Mouse (Mus musculus) embryonic facial prominence, embryonic 12.5 days (tissue): ENCODE data around the gene Slc38a6. TPM values are rescaled to one million over a fixed set of nuclear protein-coding genes. Genes with fewer than 3 reads are reported as not detected.
A peak's percentile ranks its signal among the peaks of the same experiment; 100 is the strongest.

Experiments used
- ATAC-seq: fragments of 200-750 bp; cut with Nextera tagmentation; 2 replicates; pipeline ENCODE4 v1.8.0; 2017; ENCODE audit not compliant: insufficient number of reproducible peaks, insufficient read depth, low FRiP score, low TSS enrichment
- H3K27ac ChIP-seq: fragments of 300-500 bp; sonication (generic); 2 replicates; pipeline ENCODE4 v1.5.1; 2016; ENCODE audit warnings: mild to moderate bottlenecking
- H3K27me3 ChIP-seq: fragments of 300-500 bp; sonication (generic); 2 replicates; pipeline ENCODE4 v1.6.1; 2016; ENCODE audit warnings: mild to moderate bottlenecking, moderate library complexity
- H3K36me3 ChIP-seq: fragments of 300-500 bp; sonication (generic); 2 replicates; pipeline ENCODE4 v1.6.1; 2016; ENCODE audit warnings: mild to moderate bottlenecking
- H3K4me1 ChIP-seq: fragments of 300-500 bp; sonication (generic); 2 replicates; pipeline ENCODE4 v1.6.1; 2016
- H3K4me2 ChIP-seq: fragments of 300-500 bp; sonication (generic); replicated peaks from 2 replicates; pipeline ENCODE4 v1.6.1; 2016; ENCODE audit warnings: mild to moderate bottlenecking, moderate library complexity
- H3K4me3 ChIP-seq: fragments of 300-500 bp; sonication (generic); 2 replicates; pipeline ENCODE4 v1.5.1; 2016; ENCODE audit warnings: mild to moderate bottlenecking
- H3K9ac ChIP-seq: fragments of 300-500 bp; sonication (generic); 2 replicates; pipeline ENCODE4 v1.6.1; 2016; ENCODE audit warnings: mild to moderate bottlenecking, moderate library complexity
- H3K9me3 ChIP-seq: fragments of 300-500 bp; sonication (generic); 2 replicates; pipeline ENCODE4 v1.6.1; 2016; ENCODE audit warnings: mild to moderate bottlenecking, moderate library complexity
- WGBS: fragments of 180-500 bp; shearing (Covaris S2); methylation state at CpG from one replicate; pipeline ENCODE4 v1.1.7; 2016; 5-methylcytosine and 5-hydroxymethylcytosine counted together
- polyA plus RNA-seq: library from polyadenylated mRNA; unstranded; fragments of >200 nt; fragmentation: Nextera tagmentation; extraction: Ambion mirVana; gene quantifications from 2 replicates; pipeline ENCODE4 v1.2.1, GENCODE M21; 2016

Gene Slc38a6
- 15.0 and 17.2 TPM in 2 replicates for polyA plus RNA-seq

GRCm38 (mm10) chr12:73286287-73287092, at the start of gene Slc38a6, which contains the start of gene Trmt5:
Gene Slc38a6, plus strand, starts transcription at chr12:73286779.
Gene Trmt5, minus strand, starts transcription at chr12:73286710.
- Histone ChIP-seq H3K4me1 (peaks cover 18% of the 10 kb centered on the region), H3K9ac (peak within 1 kb of the TSS; percentile 69), H3K4me2 (peak within 1 kb of the TSS; percentile 69), H3K36me3 (peaks cover 5% of the 10 kb centered on the region; the same call in 1 of the 2 replicates), H3K4me3 (peak within 1 kb of the TSS; percentile 78), H3K9me3 (no peaks in the 10 kb centered on the region), H3K27me3 (no peaks in the 10 kb centered on the region), H3K27ac (peak within 1 kb of the TSS; percentile 84)
- peak; percentile 91 for ATAC-seq
- WGBS = under 1% methylated on average over 53 of the region's 53 CpGs

GRCm38 (mm10) chr12:73241960-73242359, 44.6 kb upstream of the Slc38a6 start:
- H3K4me3 ChIP-seq = no peak overlapping the region
- no peak for ATAC-seq
- 0 out of 2 replicates have a peak, but pooled peaks cover 4% of the 10 kb centered on the region for H3K4me1 ChIP-seq
- H3K9me3 ChIP-seq = no peaks in the 10 kb centered on the region
- H3K27me3 ChIP-seq = no peaks in the 10 kb centered on the region
- H3K36me3 ChIP-seq = no peaks in the 10 kb centered on the region
- H3K9ac ChIP-seq = no peak overlapping the region
- 68% methylated on average over 10 of the region's 10 CpGs for WGBS
- H3K4me2 ChIP-seq = no peak overlapping the region
- no peak overlapping the region for H3K27ac ChIP-seq

DNA sequence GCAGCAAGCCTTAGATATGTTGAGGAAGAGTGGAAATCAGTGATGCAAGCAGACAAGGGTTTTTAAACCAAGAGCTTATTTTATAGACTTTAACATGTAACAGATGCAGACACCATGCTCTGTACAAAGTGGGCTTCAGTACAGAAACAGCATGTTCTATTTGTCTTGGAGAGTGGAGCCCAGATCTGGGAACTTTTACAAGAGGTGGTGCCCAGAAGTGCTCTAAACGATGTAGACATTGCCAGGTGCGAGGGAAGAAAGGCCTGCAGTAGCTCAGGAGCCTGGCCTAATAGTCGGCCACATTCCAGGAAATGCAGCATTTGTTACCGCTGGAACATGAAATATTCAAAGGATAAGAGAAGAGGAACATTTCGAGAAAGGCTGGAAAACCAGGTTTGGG, 40.9 kb upstream of the Slc38a6 start:
- 0 out of 2 replicates have a peak, but pooled peaks cover 4% of the 10 kb centered on the region for H3K4me1 ChIP-seq
- no peaks in the 10 kb centered on the region for H3K36me3 ChIP-seq
- no peaks in the 10 kb centered on the region for H3K9me3 ChIP-seq
- ATAC-seq = no peak
- H3K4me2 ChIP-seq = no peak overlapping the region
- H3K9ac ChIP-seq = no peak overlapping the region
- no peaks in the 10 kb centered on the region for H3K27me3 ChIP-seq
- no peak overlapping the region for H3K27ac ChIP-seq
- 67% methylated on average over 5 of the region's 5 CpGs for WGBS
- no peak overlapping the region for H3K4me3 ChIP-seq

- Histone ChIP-seq H3K27ac (no peak overlapping the region), H3K4me2 (no peak overlapping the region), H3K4me3 (no peak overlapping the region), H3K36me3 (no peaks in the 10 kb centered on the region), H3K4me1 (no peaks in the 10 kb centered on the region), H3K9ac (no peak overlapping the region), H3K9me3 (no peaks in the 10 kb centered on the region), H3K27me3 (no peaks in the 10 kb centered on the region)
- WGBS = 23% methylated on average over 2 of the region's 2 CpGs
- no peak for ATAC-seq
These were observed 31.6 kb upstream of the Slc38a6 start for GRCm38 (mm10) chr12:73255006-73255405.

DNA sequence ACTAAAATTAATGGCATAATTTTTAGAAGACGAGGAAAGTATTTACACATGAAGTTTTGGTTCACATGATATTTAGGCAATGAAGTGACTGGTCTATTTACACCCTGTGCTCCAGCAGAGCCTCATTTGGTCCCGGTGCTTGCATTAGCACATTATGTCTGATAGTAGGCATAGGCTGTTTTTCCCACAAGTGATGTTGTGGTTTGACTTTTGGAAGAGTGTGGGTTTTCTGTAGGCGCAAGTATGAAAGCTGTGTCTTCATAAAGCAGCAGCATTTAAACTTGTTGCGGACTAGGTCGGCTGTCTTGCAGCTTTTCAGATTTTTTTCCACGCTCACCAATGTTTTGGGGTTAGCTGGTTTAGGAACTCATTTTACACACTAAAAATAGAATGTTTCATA, 27.3 kb upstream of the Slc38a6 start:
- H3K9me3 ChIP-seq = 0 out of 2 replicates have a peak, but pooled peaks cover 4% of the 10 kb centered on the region
- H3K4me2 ChIP-seq = no peak overlapping the region
- H3K4me1 ChIP-seq = no peaks in the 10 kb centered on the region
- no peak overlapping the region for H3K27ac ChIP-seq
- no peak overlapping the region for H3K9ac ChIP-seq
- H3K4me3 ChIP-seq = no peak overlapping the region
- no peak for ATAC-seq
- H3K27me3 ChIP-seq = no peaks in the 10 kb centered on the region
- WGBS = 92% methylated on average over 6 of the region's 6 CpGs
- no peaks in the 10 kb centered on the region for H3K36me3 ChIP-seq

- Histone ChIP-seq H3K36me3 (no peaks in the 10 kb centered on the region), H3K9ac (no peak overlapping the region), H3K9me3 (0 out of 2 replicates have a peak, but pooled peaks cover 4% of the 10 kb centered on the region), H3K27ac (no peak overlapping the region), H3K4me2 (no peak overlapping the region), H3K27me3 (no peaks in the 10 kb centered on the region), H3K4me1 (0 out of 2 replicates have a peak, but pooled peaks cover 3% of the 10 kb centered on the region), H3K4me3 (no peak overlapping the region)
- WGBS = 97% methylated on average over 1 of the region's 1 CpGs
- no peak for ATAC-seq
These were observed 26.2 kb upstream of the Slc38a6 start for GRCm38 (mm10) chr12:73260339-73260738.

DNA sequence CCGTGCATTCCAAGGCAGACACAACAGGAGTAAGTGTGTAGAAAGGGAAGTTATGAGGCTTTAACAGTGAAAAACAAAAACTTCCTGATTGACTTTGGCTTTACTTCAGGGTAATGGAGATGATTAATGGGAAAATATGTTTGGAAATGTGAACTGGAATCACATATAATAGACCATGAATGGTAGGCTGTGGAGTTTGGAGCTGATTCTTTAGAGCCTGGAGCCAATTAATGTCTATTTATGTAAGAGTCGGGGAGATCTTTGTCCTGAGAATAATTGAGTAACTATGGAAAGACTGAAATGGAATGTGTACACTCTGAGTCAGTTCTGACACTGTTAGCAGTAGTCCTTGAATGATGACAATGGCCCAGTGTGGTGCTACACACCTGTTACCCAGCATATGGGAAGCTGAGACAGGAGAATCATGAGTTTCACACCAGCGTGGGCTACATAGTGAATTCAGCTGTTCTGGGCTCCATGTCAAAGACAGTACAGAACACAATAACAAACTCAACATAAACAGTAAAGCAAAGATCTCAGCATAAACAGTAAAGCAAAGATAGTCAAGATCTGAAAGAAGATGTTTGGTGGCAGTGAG, 21.1 kb upstream of the Slc38a6 start:
- Histone ChIP-seq H3K4me1 (0 out of 2 replicates have a peak, but pooled peaks cover 3% of the 10 kb centered on the region), H3K27me3 (no peaks in the 10 kb centered on the region), H3K9ac (no peak overlapping the region), H3K27ac (no peak overlapping the region), H3K9me3 (0 out of 2 replicates have a peak, but pooled peaks cover 4% of the 10 kb centered on the region), H3K4me2 (no peak overlapping the region), H3K4me3 (no peak overlapping the region), H3K36me3 (no peaks in the 10 kb centered on the region)
- WGBS = 73% methylated on average over 3 of the region's 3 CpGs
- no peak for ATAC-seq

GRCm38 (mm10) chr12:73266597-73266996, 20.0 kb upstream of the Slc38a6 start:
- Histone ChIP-seq H3K9ac (no peak overlapping the region), H3K4me2 (no peak overlapping the region), H3K27me3 (no peaks in the 10 kb centered on the region), H3K27ac (no peak overlapping the region), H3K36me3 (no peaks in the 10 kb centered on the region), H3K9me3 (0 out of 2 replicates have a peak, but pooled peaks cover 4% of the 10 kb centered on the region), H3K4me1 (0 out of 2 replicates have a peak, but pooled peaks cover 3% of the 10 kb centered on the region), H3K4me3 (no peak overlapping the region)
- ATAC-seq = no peak
- 60% methylated on average over 1 of the region's 1 CpGs for WGBS

DNA sequence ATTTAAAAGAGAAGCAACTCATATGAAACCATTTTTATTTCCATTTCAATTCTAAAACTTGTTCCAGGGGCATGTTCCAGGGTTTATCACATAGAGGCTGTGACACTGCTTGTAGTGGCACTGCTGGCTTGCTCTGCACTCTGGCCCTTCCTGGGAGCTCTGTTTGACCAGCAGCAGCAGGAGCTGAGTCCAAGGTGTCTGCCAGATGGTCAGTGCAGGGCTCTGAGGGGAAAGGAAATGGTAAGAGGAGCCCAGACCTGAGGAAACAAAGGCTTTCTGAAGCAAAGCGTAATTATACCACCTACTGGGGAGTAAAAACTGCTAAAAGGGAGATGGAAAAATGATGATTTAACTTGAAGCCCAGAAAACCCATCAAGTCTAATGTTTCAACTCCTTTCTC, 18.1 kb upstream of the Slc38a6 start:
- ATAC-seq = no peak
- 21% methylated on average over 1 of the region's 1 CpGs for WGBS
- H3K9me3 ChIP-seq = no peaks in the 10 kb centered on the region
- H3K36me3 ChIP-seq = 0 out of 2 replicates have a peak, but pooled peaks cover 4% of the 10 kb centered on the region
- H3K9ac ChIP-seq = no peak overlapping the region
- H3K27ac ChIP-seq = no peak overlapping the region
- H3K4me2 ChIP-seq = no peak overlapping the region
- no peak overlapping the region for H3K4me3 ChIP-seq
- H3K4me1 ChIP-seq = 0 out of 2 replicates have a peak, but pooled peaks cover 3% of the 10 kb centered on the region
- H3K27me3 ChIP-seq = no peaks in the 10 kb centered on the region

- no peak for ATAC-seq
- no peak overlapping the region for H3K9ac ChIP-seq
- H3K4me2 ChIP-seq = no peak overlapping the region
- 0 out of 2 replicates have a peak, but pooled peaks cover 6% of the 10 kb centered on the region for H3K36me3 ChIP-seq
- 78% methylated on average over 3 of the region's 3 CpGs for WGBS
- no peak overlapping the region for H3K4me3 ChIP-seq
- H3K4me1 ChIP-seq = 0 out of 2 replicates have a peak, but pooled peaks cover 3% of the 10 kb centered on the region
- no peaks in the 10 kb centered on the region for H3K9me3 ChIP-seq
- H3K27ac ChIP-seq = no peak overlapping the region
- H3K27me3 ChIP-seq = no peaks in the 10 kb centered on the region
These were observed 17.0 kb upstream of the Slc38a6 start for GRCm38 (mm10) chr12:73269531-73269930.

GRCm38 (mm10) chr12:73269933-73270332, 16.6 kb upstream of the Slc38a6 start:
- Histone ChIP-seq H3K4me2 (no peak overlapping the region), H3K9me3 (no peaks in the 10 kb centered on the region), H3K36me3 (peaks cover 10% of the 10 kb centered on the region), H3K9ac (no peak overlapping the region), H3K4me1 (0 out of 2 replicates have a peak, but pooled peaks cover 3% of the 10 kb centered on the region), H3K27me3 (no peaks in the 10 kb centered on the region), H3K27ac (no peak overlapping the region), H3K4me3 (no peak overlapping the region)
- WGBS = 86% methylated on average over 4 of the region's 4 CpGs
- no peak for ATAC-seq
